Mouse (Mus musculus): ENCODE results near the gene Cdk9. TPM values are rescaled to one million over a fixed set of nuclear protein-coding genes. Genes with fewer than 3 reads are reported as not detected.
A peak's percentile ranks its signal among the peaks of the same experiment; 100 is the strongest.

Cdk9 gene
- polyA plus RNA-seq, 1 experiment: 154 TPM

- peaks cover 22% of the 10 kb centered on the region for H3K4me1 ChIP-seq (ENCODE audit: control insufficient read depth, insufficient read depth, low read length)
- 38% methylated on average over 9 of the region's 9 CpGs for WGBS
- no peak for TF ChIP-seq POLR2A (IDR thresholded peaks at IDR 0.05; ENCODE audit: borderline replicate concordance, control insufficient read depth, low read depth, low read length)
- TF ChIP-seq CTCF (IDR thresholded peaks at IDR 0.05; ENCODE audit: control insufficient read depth, insufficient read depth, low read length): no peak
- no peak overlapping the region for H3K4me3 ChIP-seq (replicated peaks; ENCODE audit: control insufficient read depth, low read depth, low read length)
- H3K27ac ChIP-seq (ENCODE audit: control insufficient read depth, insufficient read depth, low read depth, low read length, poor library complexity): peak overlapping the region; percentile 81
These were observed 5.9 kb upstream of the Cdk9 start for GRCm38 (mm10) chr2:32718761-32719160.

GRCm38 (mm10) chr2:32714987-32715425, 2.1 kb upstream of the Cdk9 start:
- peak overlapping the region; percentile 94 for H3K27ac ChIP-seq (ENCODE audit: control insufficient read depth, insufficient read depth, low read depth, low read length, poor library complexity)
- TF ChIP-seq CTCF (IDR thresholded peaks at IDR 0.05; ENCODE audit: control insufficient read depth, insufficient read depth, low read length): 0 out of 2 replicates have a peak, but pooled peaks have one; percentile 13
- TF ChIP-seq POLR2A (IDR thresholded peaks at IDR 0.05; ENCODE audit: borderline replicate concordance, control insufficient read depth, low read depth, low read length): no peak
- no peak overlapping the region for H3K4me3 ChIP-seq (replicated peaks; ENCODE audit: control insufficient read depth, low read depth, low read length)
- WGBS: 2% methylated on average over 4 of the region's 4 CpGs
- peaks cover 17% of the 10 kb centered on the region for H3K4me1 ChIP-seq (ENCODE audit: control insufficient read depth, insufficient read depth, low read length)

GRCm38 (mm10) chr2:32714117-32714986, 1.5 kb upstream of the Cdk9 start:
- WGBS: 22% methylated on average over 11 of the region's 11 CpGs
- Histone ChIP-seq H3K4me1 (ENCODE audit: control insufficient read depth, insufficient read depth, low read length) (peaks cover 16% of the 10 kb centered on the region), H3K27ac (ENCODE audit: control insufficient read depth, insufficient read depth, low read depth, low read length, poor library complexity) (peak overlapping the region; percentile 94), H3K4me3 (replicated peaks; ENCODE audit: control insufficient read depth, low read depth, low read length) (no peak overlapping the region)
- TF ChIP-seq POLR2A (IDR thresholded peaks at IDR 0.05; ENCODE audit: borderline replicate concordance, control insufficient read depth, low read depth, low read length) (no peak), CTCF (IDR thresholded peaks at IDR 0.05; ENCODE audit: control insufficient read depth, insufficient read depth, low read length) (no peak)

GRCm38 (mm10) chr2:32712586-32712933, 316 bp downstream of the Cdk9 start:
- H3K4me3 ChIP-seq (replicated peaks; ENCODE audit: control insufficient read depth, low read depth, low read length): peak overlapping the region; percentile 92
- peak overlapping the region; percentile 97 for H3K27ac ChIP-seq (ENCODE audit: control insufficient read depth, insufficient read depth, low read depth, low read length, poor library complexity)
- TF ChIP-seq CTCF (IDR thresholded peaks at IDR 0.05; ENCODE audit: control insufficient read depth, insufficient read depth, low read length): no peak
- TF ChIP-seq POLR2A (IDR thresholded peaks at IDR 0.05; ENCODE audit: borderline replicate concordance, control insufficient read depth, low read depth, low read length): no peak
- under 1% methylated on average over 40 of the region's 44 CpGs for WGBS
- peaks cover 10% of the 10 kb centered on the region for H3K4me1 ChIP-seq (ENCODE audit: control insufficient read depth, insufficient read depth, low read length)

GRCm38 (mm10) chr2:32712108-32712551, 746 bp downstream of the Cdk9 start:
- Histone ChIP-seq H3K27ac (ENCODE audit: control insufficient read depth, insufficient read depth, low read depth, low read length, poor library complexity) (peak overlapping the region; percentile 97), H3K4me3 (replicated peaks; ENCODE audit: control insufficient read depth, low read depth, low read length) (peak overlapping the region; percentile 92), H3K4me1 (ENCODE audit: control insufficient read depth, insufficient read depth, low read length) (peaks cover 10% of the 10 kb centered on the region)
- WGBS: 1% methylated on average over 41 of the region's 41 CpGs
- no peak for TF ChIP-seq CTCF (IDR thresholded peaks at IDR 0.05; ENCODE audit: control insufficient read depth, insufficient read depth, low read length)
- TF ChIP-seq POLR2A (IDR thresholded peaks at IDR 0.05; ENCODE audit: borderline replicate concordance, control insufficient read depth, low read depth, low read length): no peak

GRCm38 (mm10) chr2:32711301-32712056, 1.4 kb downstream of the Cdk9 start:
- H3K4me1 ChIP-seq (ENCODE audit: control insufficient read depth, insufficient read depth, low read length): peaks cover 7% of the 10 kb centered on the region
- 17% methylated on average over 9 of the region's 9 CpGs for WGBS
- TF ChIP-seq POLR2A (IDR thresholded peaks at IDR 0.05; ENCODE audit: borderline replicate concordance, control insufficient read depth, low read depth, low read length) (no peak), CTCF (IDR thresholded peaks at IDR 0.05; ENCODE audit: control insufficient read depth, insufficient read depth, low read length) (no peak)
- H3K4me3 ChIP-seq (replicated peaks; ENCODE audit: control insufficient read depth, low read depth, low read length): peak overlapping the region; percentile 92
- H3K27ac ChIP-seq (ENCODE audit: control insufficient read depth, insufficient read depth, low read depth, low read length, poor library complexity): peak overlapping the region; percentile 97

- Histone ChIP-seq H3K4me3 (replicated peaks; ENCODE audit: control insufficient read depth, low read depth, low read length) (peak overlapping the region; percentile 35), H3K27ac (ENCODE audit: control insufficient read depth, insufficient read depth, low read depth, low read length, poor library complexity) (peak overlapping the region; percentile 72), H3K4me1 (ENCODE audit: control insufficient read depth, insufficient read depth, low read length) (peaks cover 5% of the 10 kb centered on the region)
- TF ChIP-seq CTCF (IDR thresholded peaks at IDR 0.05; ENCODE audit: control insufficient read depth, insufficient read depth, low read length): no peak
- TF ChIP-seq POLR2A (IDR thresholded peaks at IDR 0.05; ENCODE audit: borderline replicate concordance, control insufficient read depth, low read depth, low read length): no peak
- WGBS: 10% methylated on average over 5 of the region's 5 CpGs
These were observed 2.5 kb downstream of the Cdk9 start for GRCm38 (mm10) chr2:32710425-32710824.
